Mouse (Mus musculus) small intestine, adult 2 months (tissue): ENCODE measurements around the gene Klhl21.

Source experiments
- CTCF ChIP-seq: fragments of 200-500 bp; IDR thresholded peaks from 2 replicates; pipeline ENCODE4 v1.5.1; 2012; ENCODE audit warnings: low read depth, mild to moderate bottlenecking, control low read depth, inconsistent platforms, low read length, moderate library complexity, mixed read lengths; ENCODE audit not compliant: insufficient replicate concordance, insufficient read length; ENCODE audit errors: extremely low read depth
- POLR2A ChIP-seq: fragments of 200-500 bp; IDR thresholded peaks from 2 replicates; pipeline ENCODE4 v1.6.1; 2012; ENCODE audit warnings: low read depth, mild to moderate bottlenecking, control low read depth, inconsistent platforms, low read length, moderate library complexity

- TF ChIP-seq CTCF (no peak), POLR2A (no peak)
Measured at GRCm38 (mm10) chr4:152067280-152067679, 58.7 kb downstream of the Klhl21 start.
